Mouse (Mus musculus) spleen, adult 2 months (tissue): ENCODE results near the gene Fxyd7.

Source experiments
- CTCF ChIP-seq: fragments of 200-500 bp; IDR thresholded peaks from 2 replicates; pipeline ENCODE4 v1.5.1; 2011; ENCODE audit warnings: mild to moderate bottlenecking, inconsistent platforms; ENCODE audit not compliant: insufficient read depth, insufficient read length, insufficient replicate concordance; ENCODE audit errors: extremely low read depth
- POLR2A ChIP-seq: fragments of 200-500 bp; IDR thresholded peaks from 2 replicates; pipeline ENCODE4 v1.6.1; 2011; ENCODE audit warnings: low read depth, low read length, inconsistent platforms

DNA sequence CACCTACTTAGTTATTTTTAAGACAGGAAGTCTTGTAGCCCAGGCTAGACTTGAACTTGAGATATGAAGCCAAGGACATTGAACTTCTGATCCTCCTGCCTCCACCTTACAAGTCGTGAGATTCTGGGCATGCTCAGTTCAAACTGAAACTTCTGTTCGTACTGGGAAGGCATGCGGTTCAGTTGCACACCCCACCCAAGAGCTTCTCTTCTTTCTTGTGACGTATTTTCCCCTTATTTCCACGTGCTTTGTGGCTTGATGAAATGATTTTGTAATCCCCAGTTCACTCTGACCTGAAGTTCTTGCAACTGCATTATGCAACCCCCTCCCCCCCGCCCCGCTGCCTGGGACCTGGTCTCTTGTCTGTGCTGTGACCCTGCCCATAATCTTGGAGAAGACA is 19.5 kb downstream of the Fxyd7 start:
- TF ChIP-seq CTCF = no peak
- TF ChIP-seq POLR2A = no peak
